Mouse (Mus musculus) heart, embryonic 11.5 days (tissue): ENCODE results near the gene Vamp3. TPM values are rescaled to one million over a fixed set of nuclear protein-coding genes. Genes with fewer than 3 reads are reported as not detected.
A peak's percentile ranks its signal among the peaks of the same experiment; 100 is the strongest.

Experiments
- ATAC-seq: fragments of 200-750 bp; cut with Nextera tagmentation; replicated peaks from 2 replicates; pipeline ENCODE4 v1.8.0; 2017; ENCODE audit warnings: moderate library complexity; ENCODE audit not compliant: insufficient number of reproducible peaks, low FRiP score, low TSS enrichment
- H3K27ac ChIP-seq: fragments of 300-500 bp; sonication (generic); 2 replicates; pipeline ENCODE4 v1.5.1; 2014; ENCODE audit warnings: mild to moderate bottlenecking, low read depth, low read length
- H3K27me3 ChIP-seq: fragments of 300-500 bp; sonication (generic); 2 replicates; pipeline ENCODE4 v1.6.1; 2014; ENCODE audit warnings: mild to moderate bottlenecking, low read length, mixed read lengths; ENCODE audit not compliant: control insufficient read depth, insufficient read depth
- H3K36me3 ChIP-seq: fragments of 300-500 bp; sonication (generic); 2 replicates; pipeline ENCODE4 v1.6.1; 2014; ENCODE audit warnings: mild to moderate bottlenecking, low read length, moderate library complexity, mixed read lengths; ENCODE audit not compliant: control insufficient read depth, insufficient read depth
- H3K4me1 ChIP-seq: fragments of 300-500 bp; sonication (generic); 2 replicates; pipeline ENCODE4 v1.6.1; 2014; ENCODE audit warnings: low read length; ENCODE audit not compliant: control insufficient read depth, insufficient read depth
- H3K4me2 ChIP-seq: fragments of 300-500 bp; sonication (generic); 2 replicates; pipeline ENCODE4 v1.6.1; 2014; ENCODE audit warnings: mild to moderate bottlenecking, moderate library complexity
- H3K4me3 ChIP-seq: fragments of 300-500 bp; sonication (generic); 2 replicates; pipeline ENCODE4 v1.5.1; 2014; ENCODE audit warnings: low read depth, low read length
- H3K9ac ChIP-seq: fragments of 300-500 bp; sonication (generic); 2 replicates; pipeline ENCODE4 v1.6.1; 2014; ENCODE audit warnings: mild to moderate bottlenecking, low read depth, low read length, moderate library complexity
- H3K9me3 ChIP-seq: fragments of 300-500 bp; sonication (generic); replicated peaks from 2 replicates; pipeline ENCODE4 v1.6.1; 2016; ENCODE audit warnings: low read length; ENCODE audit not compliant: control insufficient read depth
- WGBS: fragments of 180-500 bp; shearing (Covaris S2); extraction: QIAGEN DNeasy Blood & Tissue Kit; methylation state at CpG from one replicate; pipeline ENCODE4 v1.1.7; 2014; ENCODE audit not compliant: insufficient replicate concordance; 5-methylcytosine and 5-hydroxymethylcytosine counted together
- polyA plus RNA-seq: library from polyadenylated mRNA; unstranded; fragments of >200 nt; fragmentation: Nextera tagmentation; extraction: Ambion mirVana; gene quantifications from 2 replicates; pipeline ENCODE4 v1.2.1, GENCODE M21; 2014

Gene Vamp3
- polyA plus RNA-seq: 88.5 and 102 TPM in 2 replicates

- peak within 1 kb of the TSS; percentile 82 for H3K4me2 ChIP-seq
- peak within 1 kb of the TSS; percentile 96 for H3K27ac ChIP-seq
- peak within 1 kb of the TSS; percentile 95 for H3K9ac ChIP-seq
- peaks cover 5% of the 10 kb centered on the region; the same call in 1 of the 2 replicates for H3K4me1 ChIP-seq
- H3K36me3 ChIP-seq: peaks cover 9% of the 10 kb centered on the region
- H3K9me3 ChIP-seq: no peaks in the 10 kb centered on the region
- no peaks in the 10 kb centered on the region for H3K27me3 ChIP-seq
- H3K4me3 ChIP-seq: peak within 1 kb of the TSS; percentile 90
- peak; percentile 100 for ATAC-seq
- under 1% methylated on average over 105 of the region's 114 CpGs for WGBS
These were observed at the start of gene Vamp3 for GRCm38 (mm10) chr4:151057347-151058321. TSS of gene Vamp3 (minus strand) at chr4:151057963.

GRCm38 (mm10) chr4:151106468-151106867, 48.7 kb upstream of the Vamp3 start:
- peak overlapping the region; percentile 90 for H3K4me2 ChIP-seq
- WGBS: 29% methylated on average over 10 of the region's 10 CpGs
- peaks cover 28% of the 10 kb centered on the region for H3K27me3 ChIP-seq
- H3K4me3 ChIP-seq: peak overlapping the region; percentile 81
- H3K4me1 ChIP-seq: peaks cover 19% of the 10 kb centered on the region
- H3K9ac ChIP-seq: no peak overlapping the region
- no peak for ATAC-seq
- no peaks in the 10 kb centered on the region for H3K9me3 ChIP-seq
- peak overlapping the region; percentile 29; the same call in 1 of the 2 replicates for H3K27ac ChIP-seq
- no peaks in the 10 kb centered on the region for H3K36me3 ChIP-seq

GRCm38 (mm10) chr4:151105886-151106285, 48.1 kb upstream of the Vamp3 start:
- peak overlapping the region; percentile 81 for H3K4me3 ChIP-seq
- no peak overlapping the region for H3K27ac ChIP-seq
- no peak overlapping the region for H3K9ac ChIP-seq
- no peak for ATAC-seq
- H3K27me3 ChIP-seq: peaks cover 25% of the 10 kb centered on the region
- WGBS: 73% methylated on average over 6 of the region's 6 CpGs
- H3K9me3 ChIP-seq: no peaks in the 10 kb centered on the region
- peaks cover 19% of the 10 kb centered on the region for H3K4me1 ChIP-seq
- H3K36me3 ChIP-seq: no peaks in the 10 kb centered on the region
- H3K4me2 ChIP-seq: peak overlapping the region; percentile 90

GRCm38 (mm10) chr4:151104147-151104546, 46.4 kb upstream of the Vamp3 start:
- H3K4me2 ChIP-seq: peak overlapping the region; percentile 52
- H3K27ac ChIP-seq: peak overlapping the region; percentile 73
- no peaks in the 10 kb centered on the region for H3K9me3 ChIP-seq
- H3K36me3 ChIP-seq: no peaks in the 10 kb centered on the region
- peaks cover 26% of the 10 kb centered on the region for H3K4me1 ChIP-seq
- WGBS: 61% methylated on average over 10 of the region's 10 CpGs
- H3K27me3 ChIP-seq: peaks cover 11% of the 10 kb centered on the region
- ATAC-seq: no peak
- peak overlapping the region; percentile 36 for H3K9ac ChIP-seq
- peak overlapping the region; percentile 15; the same call in 1 of the 2 replicates for H3K4me3 ChIP-seq

DNA sequence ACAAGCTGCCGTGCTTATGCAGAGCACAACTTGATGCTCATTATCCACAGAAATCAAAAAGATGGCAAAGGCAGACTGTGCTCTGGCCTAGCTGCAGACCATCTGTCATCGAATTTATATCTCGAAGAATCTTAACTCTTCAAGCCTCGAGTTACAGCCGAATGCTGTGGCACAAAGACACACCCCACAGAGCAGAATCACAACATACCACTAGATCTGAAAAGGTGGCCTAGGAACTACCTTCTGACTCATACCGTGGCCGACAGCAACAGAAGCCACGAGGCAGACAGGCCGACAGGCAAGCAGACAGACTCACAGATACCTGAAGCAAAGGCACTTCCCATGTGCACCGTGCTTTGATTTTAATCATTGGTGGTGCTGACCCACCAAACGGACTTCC, 45.9 kb upstream of the Vamp3 start:
- H3K4me2 ChIP-seq: peak overlapping the region; percentile 52

DNA sequence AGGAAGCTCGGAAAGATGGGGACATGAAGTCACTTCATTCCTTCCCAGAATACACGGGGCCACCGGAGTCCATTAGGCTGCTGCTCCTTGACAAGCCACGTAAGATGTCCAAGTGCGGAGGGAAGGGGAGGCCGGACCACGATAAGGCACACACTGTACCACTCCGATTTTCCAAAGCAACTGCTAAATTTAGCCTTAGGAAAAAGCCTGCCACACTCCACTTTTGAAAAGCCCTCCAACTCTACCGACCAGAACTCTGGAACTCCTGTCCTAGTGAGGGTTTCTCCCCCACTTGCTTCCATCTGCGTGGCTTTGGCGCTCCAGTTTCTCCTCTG, 39.3 kb upstream of the Vamp3 start:
- WGBS: 48% methylated on average over 11 of the region's 11 CpGs
- Histone ChIP-seq H3K27ac (peak overlapping the region; percentile 96), H3K4me3 (peak overlapping the region; percentile 4; the same call in 1 of the 2 replicates), H3K36me3 (no peaks in the 10 kb centered on the region), H3K4me1 (peaks cover 28% of the 10 kb centered on the region), H3K9me3 (no peaks in the 10 kb centered on the region), H3K9ac (peak overlapping the region; percentile 54), H3K27me3 (no peaks in the 10 kb centered on the region), H3K4me2 (peak overlapping the region; percentile 49)
- ATAC-seq: no peak

More for the DNA sequence above, 45.9 kb upstream of the Vamp3 start:
- peak overlapping the region; percentile 29 for H3K9ac ChIP-seq
- H3K27ac ChIP-seq: peak overlapping the region; percentile 73
- H3K4me1 ChIP-seq: peaks cover 31% of the 10 kb centered on the region
- 69% methylated on average over 11 of the region's 11 CpGs for WGBS
- no peak overlapping the region for H3K4me3 ChIP-seq
- no peaks in the 10 kb centered on the region for H3K36me3 ChIP-seq
- H3K9me3 ChIP-seq: no peaks in the 10 kb centered on the region
- peaks cover 8% of the 10 kb centered on the region for H3K27me3 ChIP-seq
- ATAC-seq: no peak

DNA sequence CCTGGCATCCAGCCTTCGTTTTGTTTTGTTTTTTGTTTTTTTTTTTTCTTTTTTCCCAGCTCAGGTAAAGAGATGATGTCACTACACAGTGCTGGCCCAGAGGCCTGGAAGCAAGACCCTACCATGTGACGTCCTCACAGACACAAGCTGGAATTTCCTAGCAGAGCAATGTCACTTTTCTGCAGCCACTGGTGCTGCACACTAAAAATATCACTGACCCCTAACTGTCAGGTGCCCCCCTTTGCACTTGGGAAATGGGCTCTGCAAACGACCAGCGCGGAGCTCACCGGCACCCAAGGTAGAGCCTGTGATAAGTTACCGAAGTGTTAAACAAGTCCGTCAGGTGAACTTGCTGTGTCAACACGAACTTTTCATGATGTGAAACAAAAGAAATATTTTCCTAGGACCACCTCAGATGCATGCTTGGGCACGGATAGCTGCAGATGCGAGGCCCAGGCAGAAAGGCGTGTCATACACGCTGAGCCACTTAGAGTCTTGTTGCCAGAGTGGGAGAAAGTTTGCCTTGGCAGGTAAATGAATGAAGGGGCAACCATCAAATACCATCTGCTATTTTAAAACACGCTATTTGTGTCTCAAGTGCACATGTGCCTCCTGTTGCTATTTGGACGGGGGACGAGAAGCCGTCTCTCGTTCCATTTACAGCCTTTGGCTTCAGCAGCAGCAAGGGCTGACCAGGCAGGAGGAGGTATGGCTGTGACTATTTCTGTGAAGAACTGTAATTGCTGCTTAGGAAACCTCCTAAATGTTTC, 38.8 kb upstream of the Vamp3 start:
- no peaks in the 10 kb centered on the region for H3K27me3 ChIP-seq
- WGBS: 49% methylated on average over 18 of the region's 18 CpGs
- peak overlapping the region; percentile 96 for H3K27ac ChIP-seq
- no peaks in the 10 kb centered on the region for H3K9me3 ChIP-seq
- no peaks in the 10 kb centered on the region for H3K36me3 ChIP-seq
- H3K9ac ChIP-seq: peak overlapping the region; percentile 54; the same call in 1 of the 2 replicates
- H3K4me3 ChIP-seq: peak overlapping the region; percentile 4
- peak overlapping the region; percentile 49 for H3K4me2 ChIP-seq
- peaks cover 32% of the 10 kb centered on the region for H3K4me1 ChIP-seq
- no peak for ATAC-seq

- H3K27me3 ChIP-seq: no peaks in the 10 kb centered on the region
- no peak overlapping the region for H3K4me3 ChIP-seq
- no peak for ATAC-seq
- peaks cover 38% of the 10 kb centered on the region for H3K4me1 ChIP-seq
- no peaks in the 10 kb centered on the region for H3K9me3 ChIP-seq
- H3K27ac ChIP-seq: peak overlapping the region; percentile 96
- H3K4me2 ChIP-seq: peak overlapping the region; percentile 20; the same call in 1 of the 2 replicates
- no peaks in the 10 kb centered on the region for H3K36me3 ChIP-seq
- WGBS: 35% methylated on average over 2 of the region's 2 CpGs
- H3K9ac ChIP-seq: peak overlapping the region; percentile 2; the same call in 1 of the 2 replicates
These were observed 37.4 kb upstream of the Vamp3 start for GRCm38 (mm10) chr4:151095207-151095606.
